Mouse (Mus musculus) heart, adult 2 months (tissue): ENCODE results near the gene Phldb3.

Experiments
- CTCF ChIP-seq: fragments of 200-600 bp; IDR thresholded peaks from 2 replicates; pipeline ENCODE4 v1.8.1; 2022; ENCODE audit warnings: antibody characterized with exemption, mild to moderate bottlenecking, moderate library complexity
- EP300 ChIP-seq: fragments of 200-500 bp; IDR thresholded peaks from 2 replicates; pipeline ENCODE4 v1.6.1; 2011; ENCODE audit warnings: low read depth, low read length, control low read depth; ENCODE audit not compliant: insufficient read depth

- TF ChIP-seq CTCF (peak; percentile 25; the same call in 1 of the 2 replicates), EP300 (no peak)
Observed at GRCm38 (mm10) chr7:24599211-24600067, 11.1 kb upstream of the Phldb3 start.
